Mouse (Mus musculus) heart, adult 11 months (tissue): Measurements from ENCODE around the gene Zdhhc14.

Experiments used
- DNase-seq: peaks from one replicate; pipeline ENCODE4 v3.0.0; 2022

The Zdhhc14 gene

GRCm38 (mm10) chr17:5794276-5794675 is 301.9 kb downstream of the Zdhhc14 start:
- peak; percentile 97 for DNase-seq

- no peak for DNase-seq
Observed at GRCm38 (mm10) chr17:5795369-5795768, 303.0 kb downstream of the Zdhhc14 start.

GRCm38 (mm10) chr17:5795878-5796277 is 303.5 kb downstream of the Zdhhc14 start:
- peak; percentile 96 for DNase-seq

- peak; percentile 87 for DNase-seq
Observed at GRCm38 (mm10) chr17:5797124-5797760, 304.9 kb downstream of the Zdhhc14 start.

GRCm38 (mm10) chr17:5798221-5798801 is 306.0 kb downstream of the Zdhhc14 start:
- peak; percentile 97 for DNase-seq

GRCm38 (mm10) chr17:5798900-5799299 is 306.5 kb downstream of the Zdhhc14 start:
- peak; percentile 79 for DNase-seq

- peak; percentile 88 for DNase-seq
Observed at GRCm38 (mm10) chr17:5799396-5800021, 307.2 kb downstream of the Zdhhc14 start.

- DNase-seq = peak; percentile 94
Observed at GRCm38 (mm10) chr17:5800254-5800653, 307.9 kb downstream of the Zdhhc14 start.

- DNase-seq = peak; percentile 88
Observed at GRCm38 (mm10) chr17:5800824-5801560, 308.6 kb downstream of the Zdhhc14 start.

GRCm38 (mm10) chr17:5801761-5802655 is 309.7 kb downstream of the Zdhhc14 start:
- DNase-seq = peak; percentile 89

- no peak for DNase-seq
Observed at GRCm38 (mm10) chr17:5802656-5802955, 310.2 kb downstream of the Zdhhc14 start.
